ENCODE assay signal across 15 mouse cellular contexts in genomic region chr14:64545056-64545455, GRCm38 (mm10).
"Had no signal": no experiment of that assay in that cellular context is flagged by ENCODE, and none has a peak within 500 bp of the region (broad histone marks: within the 10 kb centered on the region; RNA-seq: fewer than 3 reads in every experiment).

No protein-coding gene starts in this region.

- H3K4me3 ChIP-seq: kidney, embryonic 15.5 days; limb, embryonic 15.5 days; liver, embryonic 12.5 days; midbrain, embryonic 10.5 days; myocyte; neural tube, embryonic 12.5 days; stomach, embryonic 15.5 days had no signal

- H3K4me1 ChIP-seq: kidney, embryonic 15.5 days; limb, embryonic 15.5 days; liver, embryonic 12.5 days; neural tube, embryonic 12.5 days; stomach, embryonic 15.5 days had no signal

- H3K27ac ChIP-seq: kidney, embryonic 15.5 days; limb, embryonic 15.5 days; liver, embryonic 12.5 days; midbrain, embryonic 10.5 days; neural tube, embryonic 12.5 days; stomach, embryonic 15.5 days had no signal

- H3K9me3 ChIP-seq: kidney, embryonic 15.5 days; limb, embryonic 15.5 days; liver, embryonic 12.5 days; midbrain, embryonic 10.5 days; neural tube, embryonic 12.5 days; stomach, embryonic 15.5 days had no signal

- H3K27me3 ChIP-seq: kidney, embryonic 15.5 days; limb, embryonic 15.5 days; liver, embryonic 12.5 days; neural tube, embryonic 12.5 days; stomach, embryonic 15.5 days had no signal

- H3K9ac ChIP-seq: kidney, embryonic 15.5 days; limb, embryonic 15.5 days; liver, embryonic 12.5 days; lung, embryonic 14.5 days; neural tube, embryonic 12.5 days; stomach, embryonic 15.5 days had no signal

- H3K4me2 ChIP-seq: kidney, embryonic 15.5 days; limb, embryonic 15.5 days; liver, embryonic 12.5 days; lung, embryonic 14.5 days; neural tube, embryonic 12.5 days; stomach, embryonic 15.5 days had no signal

- DNase-seq: kidney, postnatal 14 days; layer of hippocampus, postnatal 36 days; lung, embryonic 14.5 days; lung, postnatal 10 days; lung, postnatal 4 days; right cerebral cortex, postnatal 14 days; thymus, adult 2 months; thymus, postnatal 25 days had no signal

- H3K36me3 ChIP-seq: kidney, embryonic 15.5 days; limb, embryonic 15.5 days; liver, embryonic 12.5 days; midbrain, embryonic 10.5 days; neural tube, embryonic 12.5 days; stomach, embryonic 15.5 days had no signal

- ATAC-seq: liver, embryonic 12.5 days had no signal
